Mouse (Mus musculus) liver, postnatal 0 days (tissue): ENCODE results near the gene Plekhg3. TPM values are rescaled to one million over a fixed set of nuclear protein-coding genes. Genes with fewer than 3 reads are reported as not detected.

Source experiments
- ATAC-seq: fragments of 200-750 bp; cut with Nextera tagmentation; 2 replicates; pipeline ENCODE4 v1.8.0; 2017; ENCODE audit warnings: mild to moderate bottlenecking, moderate library complexity
- DNase-seq: peaks from one replicate; pipeline ENCODE4 v3.0.0-alpha.2; 2016
- H3K27ac ChIP-seq: fragments of 300-500 bp; sonication (generic); 2 replicates; pipeline ENCODE4 v1.5.1; 2014; ENCODE audit warnings: antibody characterized with exemption, moderate library complexity, mild to moderate bottlenecking, low read depth
- H3K27me3 ChIP-seq: fragments of 300-500 bp; sonication (generic); 2 replicates; pipeline ENCODE4 v1.6.1; 2014; ENCODE audit warnings: low read length, control low read depth, mixed read lengths; ENCODE audit not compliant: insufficient read depth
- H3K36me3 ChIP-seq: fragments of 300-500 bp; sonication (generic); replicated peaks from 2 replicates; pipeline ENCODE4 v1.6.1; 2014; ENCODE audit warnings: mild to moderate bottlenecking, control low read depth, low read length, moderate library complexity, mixed read lengths; ENCODE audit not compliant: insufficient read depth
- H3K4me1 ChIP-seq: fragments of 300-500 bp; sonication (generic); 2 replicates; pipeline ENCODE4 v1.6.1; 2014; ENCODE audit warnings: antibody characterized with exemption, mild to moderate bottlenecking, control low read depth; ENCODE audit not compliant: insufficient read depth
- H3K4me2 ChIP-seq: fragments of 300-500 bp; sonication (generic); 2 replicates; pipeline ENCODE4 v1.6.1; 2014; ENCODE audit warnings: low read depth, mild to moderate bottlenecking, low read length, moderate library complexity, mixed read lengths
- H3K4me3 ChIP-seq: fragments of 300-500 bp; sonication (generic); 2 replicates; pipeline ENCODE4 v1.5.1; 2014; ENCODE audit warnings: low read depth, low read length
- H3K9ac ChIP-seq: fragments of 300-500 bp; sonication (generic); replicated peaks from 2 replicates; pipeline ENCODE4 v1.6.1; 2014; ENCODE audit warnings: mild to moderate bottlenecking, moderate library complexity
- H3K9me3 ChIP-seq: fragments of 300-500 bp; sonication (generic); 2 replicates; pipeline ENCODE4 v1.6.1; 2016; ENCODE audit warnings: mild to moderate bottlenecking, control low read depth, low read length, mixed read lengths
- CTCF ChIP-seq: sonication (generic); IDR thresholded peaks from 2 replicates; pipeline ENCODE4 v1.5.1; 2016; ENCODE audit warnings: antibody characterized with exemption, low read depth
- EP300 ChIP-seq: IDR thresholded peaks from 2 replicates; pipeline ENCODE4 v1.6.1; 2016; ENCODE audit warnings: antibody characterized with exemption, low read depth, mild to moderate bottlenecking
- WGBS: fragments of 180-500 bp; shearing (Covaris S2); extraction: QIAGEN DNeasy Blood & Tissue Kit; methylation state at CpG from one replicate; pipeline ENCODE4 v1.1.7; 2014; ENCODE audit not compliant: insufficient replicate concordance; 5-methylcytosine and 5-hydroxymethylcytosine counted together
- polyA plus RNA-seq: library from polyadenylated mRNA; unstranded; fragments of >200 nt; fragmentation: Nextera tagmentation; extraction: Ambion mirVana; gene quantifications from 2 replicates; pipeline ENCODE4 v1.2.1, GENCODE M21; 2015

The Plekhg3 gene
- polyA plus RNA-seq, 1 experiment from 2014 or later = 3.7 TPM

DNA sequence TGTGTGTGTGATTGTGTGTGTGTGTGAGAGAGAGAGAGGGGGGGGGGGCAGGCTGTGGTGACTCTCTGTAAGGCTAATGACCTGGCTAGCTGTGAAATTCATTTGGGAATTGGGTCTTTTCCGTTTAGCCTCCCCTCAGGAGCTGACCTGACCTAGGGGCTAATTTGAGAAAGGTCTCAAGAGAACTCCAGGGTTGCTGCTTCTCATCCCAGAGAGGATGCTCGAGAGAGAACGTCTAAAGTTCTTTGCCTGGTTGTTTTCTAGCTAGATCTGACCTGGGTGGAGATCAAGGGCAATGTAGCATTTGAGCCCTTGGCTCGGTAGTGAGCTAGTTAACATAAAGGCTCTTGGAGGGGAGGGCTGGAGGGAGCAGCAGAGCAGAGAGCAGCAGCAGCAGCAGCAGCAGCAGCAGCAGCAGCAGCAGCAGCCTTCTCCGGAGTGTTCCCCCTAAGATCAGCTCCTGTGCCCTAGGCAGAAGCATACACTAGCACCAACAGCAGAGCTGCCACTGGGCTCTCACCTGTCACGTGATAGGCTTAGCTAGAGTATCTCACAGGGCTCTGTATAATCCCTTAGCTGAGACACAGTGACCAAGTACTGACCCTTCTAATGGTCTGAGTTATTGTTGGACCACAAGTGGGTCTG is 26.2 kb downstream of the Plekhg3 start:
- H3K4me1 ChIP-seq = peaks cover 51% of the 10 kb centered on the region
- no peak overlapping the region for H3K9ac ChIP-seq
- no peaks in the 10 kb centered on the region for H3K27me3 ChIP-seq
- H3K36me3 ChIP-seq = peaks cover 16% of the 10 kb centered on the region
- no peak overlapping the region for H3K4me3 ChIP-seq
- WGBS = 47% methylated on average over 6 of the region's 6 CpGs
- peak overlapping the region; percentile 1; the same call in 1 of the 2 replicates for H3K27ac ChIP-seq
- no peak for TF ChIP-seq CTCF
- TF ChIP-seq EP300 = no peak
- no peaks in the 10 kb centered on the region for H3K9me3 ChIP-seq
- no peak for ATAC-seq
- DNase-seq = no peak
- H3K4me2 ChIP-seq = no peak overlapping the region

DNA sequence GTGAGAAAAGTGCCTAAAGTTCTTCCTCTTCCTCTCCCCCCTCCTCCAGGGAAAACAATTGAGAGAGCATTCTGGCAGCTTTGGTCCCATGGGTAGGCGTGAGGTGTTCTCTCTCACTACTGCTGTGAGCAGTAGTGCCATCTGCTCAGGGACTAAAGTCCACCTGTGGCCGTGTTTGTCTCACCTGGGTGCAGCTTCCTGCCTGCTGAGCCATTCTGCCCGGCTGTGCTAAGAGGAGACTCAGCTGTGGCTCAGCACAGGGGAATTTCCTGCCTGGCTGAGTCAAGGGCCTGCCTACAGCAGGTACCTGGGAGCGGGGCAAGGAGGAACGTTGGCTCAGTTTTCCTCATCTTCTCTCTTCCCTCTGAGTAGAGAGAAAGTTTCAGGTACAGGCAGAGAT is 27.5 kb downstream of the Plekhg3 start:
- Histone ChIP-seq H3K4me1 (peaks cover 37% of the 10 kb centered on the region), H3K4me3 (no peak overlapping the region), H3K9ac (no peak overlapping the region), H3K9me3 (no peaks in the 10 kb centered on the region), H3K27ac (peak overlapping the region; percentile 25), H3K36me3 (peaks cover 26% of the 10 kb centered on the region), H3K27me3 (no peaks in the 10 kb centered on the region), H3K4me2 (no peak overlapping the region)
- ATAC-seq (peak; percentile 88), DNase-seq (peak; percentile 42)
- TF ChIP-seq EP300 (no peak), CTCF (no peak)
- 56% methylated on average over 5 of the region's 5 CpGs for WGBS

- no peak for DNase-seq
Observed at GRCm38 (mm10) chr12:76562196-76562595, 31.5 kb downstream of the Plekhg3 start.

DNA sequence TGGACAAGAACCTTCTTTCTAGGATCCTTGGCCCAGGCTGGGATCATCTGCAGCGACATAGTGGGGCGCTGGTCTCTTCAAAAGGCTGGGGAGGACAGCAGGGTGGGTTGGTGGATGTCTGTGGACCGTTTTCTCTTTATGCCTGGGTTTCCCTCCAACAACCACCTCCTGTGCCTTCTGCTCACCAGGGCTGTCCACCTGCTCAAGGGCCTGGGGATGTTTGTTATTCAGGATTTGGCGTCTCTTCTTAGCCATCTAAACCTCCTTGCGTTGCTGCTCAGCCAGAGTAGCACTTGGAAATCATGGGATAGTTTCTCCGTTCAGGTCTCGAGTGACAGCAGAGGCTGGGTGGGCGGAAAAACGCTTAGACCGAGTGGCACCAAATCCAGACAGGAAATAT is 35.6 kb downstream of the Plekhg3 start:
- TF ChIP-seq EP300 (no peak), CTCF (no peak)
- Histone ChIP-seq H3K36me3 (peaks cover 63% of the 10 kb centered on the region), H3K4me2 (no peak overlapping the region), H3K27me3 (no peaks in the 10 kb centered on the region), H3K4me1 (no peaks in the 10 kb centered on the region), H3K4me3 (no peak overlapping the region), H3K9me3 (no peaks in the 10 kb centered on the region), H3K9ac (no peak overlapping the region), H3K27ac (no peak overlapping the region)
- no peak for DNase-seq
- no peak for ATAC-seq
- 85% methylated on average over 10 of the region's 10 CpGs for WGBS

More at GRCm38 (mm10) chr12:76562196-76562595, 31.5 kb downstream of the Plekhg3 start:
- no peaks in the 10 kb centered on the region for H3K27me3 ChIP-seq
- no peak overlapping the region for H3K4me2 ChIP-seq
- H3K36me3 ChIP-seq = peaks cover 63% of the 10 kb centered on the region
- no peaks in the 10 kb centered on the region for H3K9me3 ChIP-seq
- no peak for ATAC-seq
- TF ChIP-seq CTCF = no peak
- no peak overlapping the region for H3K4me3 ChIP-seq
- H3K4me1 ChIP-seq = peaks cover 4% of the 10 kb centered on the region
- no peak overlapping the region for H3K27ac ChIP-seq
- no peak overlapping the region for H3K9ac ChIP-seq
- WGBS = 81% methylated on average over 4 of the region's 4 CpGs

GRCm38 (mm10) chr12:76570221-76570940 is 39.7 kb downstream of the Plekhg3 start:
- Histone ChIP-seq H3K27ac (no peak overlapping the region), H3K36me3 (peaks cover 60% of the 10 kb centered on the region), H3K9ac (no peak overlapping the region), H3K4me3 (no peak overlapping the region), H3K9me3 (no peaks in the 10 kb centered on the region), H3K4me2 (no peak overlapping the region), H3K27me3 (no peaks in the 10 kb centered on the region), H3K4me1 (no peaks in the 10 kb centered on the region)
- ATAC-seq = no peak
- no peak for DNase-seq
- TF ChIP-seq CTCF (no peak), EP300 (no peak)
- WGBS = 68% methylated on average over 9 of the region's 9 CpGs

DNA sequence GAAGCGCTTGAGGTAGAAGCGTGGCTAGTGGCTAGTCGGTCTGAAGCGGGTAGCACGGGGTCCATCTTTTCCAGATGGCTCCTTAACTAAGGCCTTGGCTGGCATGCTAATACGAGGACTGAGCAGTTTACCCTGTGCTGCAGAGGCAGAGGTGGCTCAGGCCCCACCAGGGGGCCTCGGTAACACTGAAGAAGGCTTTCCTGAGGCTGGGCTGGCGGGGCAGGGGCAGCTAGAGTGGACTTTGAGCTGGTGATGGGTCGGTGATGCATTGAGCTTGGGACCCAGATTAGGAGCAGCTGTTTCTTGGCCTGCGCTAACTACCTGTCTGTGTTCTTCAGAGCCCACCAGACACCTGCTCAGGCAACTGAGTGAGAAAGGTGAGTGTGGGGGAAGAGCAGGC is 40.6 kb downstream of the Plekhg3 start:
- H3K4me1 ChIP-seq = no peaks in the 10 kb centered on the region
- no peak overlapping the region for H3K27ac ChIP-seq
- H3K9me3 ChIP-seq = no peaks in the 10 kb centered on the region
- no peaks in the 10 kb centered on the region for H3K27me3 ChIP-seq
- H3K36me3 ChIP-seq = peaks cover 60% of the 10 kb centered on the region
- DNase-seq (no peak), ATAC-seq (no peak)
- TF ChIP-seq EP300 = no peak
- no peak for TF ChIP-seq CTCF
- 83% methylated on average over 10 of the region's 10 CpGs for WGBS
- H3K4me2 ChIP-seq = no peak overlapping the region
- H3K4me3 ChIP-seq = no peak overlapping the region
- no peak overlapping the region for H3K9ac ChIP-seq
